30 mouse cellular contexts compared by ENCODE assay signal in genomic region chr14:108279630-108280029, GRCm38 (mm10).
"Had no signal": no experiment of that assay in that cellular context is flagged by ENCODE, and none has a peak within 500 bp of the region (broad histone marks: within the 10 kb centered on the region; RNA-seq: fewer than 3 reads in every experiment).

No protein-coding gene starts in this region.

- ATAC-seq: liver, embryonic 12.5 days; liver, postnatal 0 days; lung, postnatal 0 days; midbrain, embryonic 13.5 days; midbrain, embryonic 15.5 days; midbrain, embryonic 16.5 days had no signal

- H3K36me3 ChIP-seq: limb, embryonic 10.5 days; limb, embryonic 12.5 days; limb, embryonic 13.5 days; limb, embryonic 15.5 days; liver, embryonic 12.5 days; liver, embryonic 13.5 days; liver, embryonic 15.5 days; lung, embryonic 15.5 days; midbrain, embryonic 10.5 days; midbrain, embryonic 12.5 days; midbrain, embryonic 13.5 days; midbrain, embryonic 15.5 days had no signal

- H3K4me1 ChIP-seq: limb, embryonic 10.5 days; limb, embryonic 12.5 days; limb, embryonic 13.5 days; limb, embryonic 15.5 days; liver, embryonic 12.5 days; liver, embryonic 13.5 days; liver, embryonic 15.5 days; lung, embryonic 15.5 days; megakaryocyte, embryonic 14.5 days; midbrain, embryonic 10.5 days; midbrain, embryonic 12.5 days; midbrain, embryonic 13.5 days; midbrain, embryonic 15.5 days had no signal

- H3K9ac ChIP-seq: limb, embryonic 12.5 days; limb, embryonic 13.5 days; limb, embryonic 15.5 days; liver, embryonic 12.5 days; liver, embryonic 13.5 days; liver, embryonic 14.5 days; liver, embryonic 15.5 days; liver, postnatal 0 days; lung, embryonic 15.5 days; midbrain, embryonic 12.5 days; midbrain, embryonic 13.5 days; midbrain, embryonic 15.5 days had no signal

- DNase-seq: left cerebral cortex, postnatal 4 days; liver; liver, embryonic 13.5 days; liver, postnatal 0 days; lung, adult 18-20 months; lung, adult 2 months; lung, postnatal 14 days; lung, postnatal 36 days; lung, postnatal 4 days; midbrain, embryonic 14.5 days had no signal

- H3K4me3 ChIP-seq: left cerebral cortex, adult 2 months; limb, embryonic 10.5 days; limb, embryonic 12.5 days; limb, embryonic 13.5 days; limb, embryonic 15.5 days; liver, embryonic 12.5 days; liver, embryonic 13.5 days; liver, embryonic 15.5 days; lung, embryonic 15.5 days; megakaryocyte, embryonic 14.5 days; midbrain, embryonic 10.5 days; midbrain, embryonic 12.5 days; midbrain, embryonic 13.5 days; midbrain, embryonic 15.5 days; myocyte had no signal

- H3K27me3 ChIP-seq: limb, embryonic 12.5 days; limb, embryonic 13.5 days; limb, embryonic 15.5 days; liver, embryonic 12.5 days; liver, embryonic 13.5 days; liver, embryonic 15.5 days; lung, embryonic 15.5 days; megakaryocyte, embryonic 14.5 days; midbrain, embryonic 12.5 days; midbrain, embryonic 13.5 days; midbrain, embryonic 15.5 days had no signal

- H3K27ac ChIP-seq: left cerebral cortex, adult 2 months; limb, embryonic 10.5 days; limb, embryonic 12.5 days; limb, embryonic 13.5 days; limb, embryonic 15.5 days; liver, embryonic 12.5 days; liver, embryonic 13.5 days; liver, embryonic 14.5 days; liver, embryonic 15.5 days; lung, embryonic 15.5 days; macrophage; midbrain, embryonic 10.5 days; midbrain, embryonic 12.5 days; midbrain, embryonic 13.5 days; midbrain, embryonic 15.5 days had no signal

- H3K4me2 ChIP-seq: limb, embryonic 12.5 days; limb, embryonic 13.5 days; limb, embryonic 15.5 days; liver, embryonic 11.5 days; liver, embryonic 12.5 days; liver, embryonic 13.5 days; liver, embryonic 15.5 days; lung, embryonic 15.5 days; midbrain, embryonic 11.5 days; midbrain, embryonic 12.5 days; midbrain, embryonic 13.5 days; midbrain, embryonic 15.5 days had no signal

- H3K9me3 ChIP-seq: limb, embryonic 10.5 days; limb, embryonic 12.5 days; limb, embryonic 13.5 days; limb, embryonic 15.5 days; liver, embryonic 12.5 days; liver, embryonic 13.5 days; liver, embryonic 15.5 days; lung, embryonic 15.5 days; megakaryocyte, embryonic 14.5 days; midbrain, embryonic 10.5 days; midbrain, embryonic 12.5 days; midbrain, embryonic 13.5 days; midbrain, embryonic 15.5 days had no signal
